Mouse (Mus musculus): ENCODE data around the gene Igsf21. TPM values are rescaled to one million over a fixed set of nuclear protein-coding genes. Genes with fewer than 3 reads are reported as not detected.

The Igsf21 gene
- polyA plus RNA-seq, 1 experiment = 0.40 TPM

GRCm38 (mm10) chr4:140052575-140052974 lies 194.0 kb downstream of the Igsf21 start:
- no peaks in the 10 kb centered on the region for H3K9me3 ChIP-seq (replicated peaks; ENCODE audit: control insufficient read depth, insufficient read depth, low read length, poor library complexity, severe bottlenecking)
- peaks cover 2% of the 10 kb centered on the region for H3K4me1 ChIP-seq (ENCODE audit: control insufficient read depth, insufficient read depth, low read length)
- no peaks in the 10 kb centered on the region for H3K36me3 ChIP-seq (ENCODE audit: control insufficient read depth, insufficient read depth, low read length, poor library complexity, severe bottlenecking)
- no peak overlapping the region for H3K9ac ChIP-seq (ENCODE audit: low read depth, poor library complexity, severe bottlenecking)
- no peak overlapping the region for H3K27ac ChIP-seq (ENCODE audit: insufficient read depth, low read length)
- H3K4me3 ChIP-seq (ENCODE audit: low read depth, low read length) = no peak overlapping the region
- TF ChIP-seq POLR2A (IDR thresholded peaks at IDR 0.05; ENCODE audit: insufficient read depth, low read length) (no peak), CTCF (IDR thresholded peaks at IDR 0.05; ENCODE audit: low read depth, low read length) (peak; percentile 92), EP300 (IDR thresholded peaks at IDR 0.05; ENCODE audit: insufficient read depth, low read depth, low read length) (no peak)
- no peaks in the 10 kb centered on the region for H3K27me3 ChIP-seq (ENCODE audit: control insufficient read depth, insufficient read depth, low read length, poor library complexity, severe bottlenecking)

- Histone ChIP-seq H3K9ac (ENCODE audit: low read depth, poor library complexity, severe bottlenecking) (no peak overlapping the region), H3K4me3 (ENCODE audit: low read depth, low read length) (no peak overlapping the region), H3K36me3 (ENCODE audit: control insufficient read depth, insufficient read depth, low read length, poor library complexity, severe bottlenecking) (no peaks in the 10 kb centered on the region), H3K27me3 (ENCODE audit: control insufficient read depth, insufficient read depth, low read length, poor library complexity, severe bottlenecking) (no peaks in the 10 kb centered on the region), H3K4me1 (ENCODE audit: control insufficient read depth, insufficient read depth, low read length) (peaks cover 2% of the 10 kb centered on the region), H3K27ac (ENCODE audit: insufficient read depth, low read length) (no peak overlapping the region), H3K9me3 (replicated peaks; ENCODE audit: control insufficient read depth, insufficient read depth, low read length, poor library complexity, severe bottlenecking) (no peaks in the 10 kb centered on the region)
- no peak for TF ChIP-seq EP300 (IDR thresholded peaks at IDR 0.05; ENCODE audit: insufficient read depth, low read depth, low read length)
- TF ChIP-seq CTCF (IDR thresholded peaks at IDR 0.05; ENCODE audit: low read depth, low read length) = no peak
- TF ChIP-seq POLR2A (IDR thresholded peaks at IDR 0.05; ENCODE audit: insufficient read depth, low read length) = no peak
Observed at GRCm38 (mm10) chr4:140047807-140048362, 198.7 kb downstream of the Igsf21 start.

- Histone ChIP-seq H3K4me1 (ENCODE audit: control insufficient read depth, insufficient read depth, low read length) (peaks cover 3% of the 10 kb centered on the region), H3K27me3 (ENCODE audit: control insufficient read depth, insufficient read depth, low read length, poor library complexity, severe bottlenecking) (no peaks in the 10 kb centered on the region), H3K9ac (ENCODE audit: low read depth, poor library complexity, severe bottlenecking) (peak overlapping the region; percentile 28; the same call in 1 of the 2 replicates), H3K4me3 (ENCODE audit: low read depth, low read length) (peak overlapping the region; percentile 53), H3K27ac (ENCODE audit: insufficient read depth, low read length) (peak overlapping the region; percentile 64), H3K9me3 (replicated peaks; ENCODE audit: control insufficient read depth, insufficient read depth, low read length, poor library complexity, severe bottlenecking) (no peaks in the 10 kb centered on the region), H3K36me3 (ENCODE audit: control insufficient read depth, insufficient read depth, low read length, poor library complexity, severe bottlenecking) (no peaks in the 10 kb centered on the region)
- peak; percentile 64; the same call in 1 of the 2 replicates for TF ChIP-seq EP300 (IDR thresholded peaks at IDR 0.05; ENCODE audit: insufficient read depth, low read depth, low read length)
- peak; percentile 55 for TF ChIP-seq POLR2A (IDR thresholded peaks at IDR 0.05; ENCODE audit: insufficient read depth, low read length)
- TF ChIP-seq CTCF (IDR thresholded peaks at IDR 0.05; ENCODE audit: low read depth, low read length) = no peak
Observed at GRCm38 (mm10) chr4:140043953-140044352, 202.6 kb downstream of the Igsf21 start.

GRCm38 (mm10) chr4:140038586-140039411 lies 207.8 kb downstream of the Igsf21 start:
- Histone ChIP-seq H3K36me3 (ENCODE audit: control insufficient read depth, insufficient read depth, low read length, poor library complexity, severe bottlenecking) (no peaks in the 10 kb centered on the region), H3K4me1 (ENCODE audit: control insufficient read depth, insufficient read depth, low read length) (peaks cover 6% of the 10 kb centered on the region), H3K4me3 (ENCODE audit: low read depth, low read length) (no peak overlapping the region), H3K9me3 (replicated peaks; ENCODE audit: control insufficient read depth, insufficient read depth, low read length, poor library complexity, severe bottlenecking) (no peaks in the 10 kb centered on the region), H3K27me3 (ENCODE audit: control insufficient read depth, insufficient read depth, low read length, poor library complexity, severe bottlenecking) (no peaks in the 10 kb centered on the region), H3K9ac (ENCODE audit: low read depth, poor library complexity, severe bottlenecking) (no peak overlapping the region), H3K27ac (ENCODE audit: insufficient read depth, low read length) (no peak overlapping the region)
- TF ChIP-seq EP300 (IDR thresholded peaks at IDR 0.05; ENCODE audit: insufficient read depth, low read depth, low read length) (peak; percentile 53; the same call in 1 of the 2 replicates), CTCF (IDR thresholded peaks at IDR 0.05; ENCODE audit: low read depth, low read length) (no peak)

- Histone ChIP-seq H3K9ac (ENCODE audit: low read depth, poor library complexity, severe bottlenecking) (0 out of 2 replicates have a peak overlapping the region, but pooled peaks have one; percentile 11), H3K27me3 (ENCODE audit: control insufficient read depth, insufficient read depth, low read length, poor library complexity, severe bottlenecking) (no peaks in the 10 kb centered on the region), H3K9me3 (replicated peaks; ENCODE audit: control insufficient read depth, insufficient read depth, low read length, poor library complexity, severe bottlenecking) (no peaks in the 10 kb centered on the region), H3K4me1 (ENCODE audit: control insufficient read depth, insufficient read depth, low read length) (peaks cover 6% of the 10 kb centered on the region), H3K4me3 (ENCODE audit: low read depth, low read length) (0 out of 2 replicates have a peak overlapping the region, but pooled peaks have one; percentile 2), H3K27ac (ENCODE audit: insufficient read depth, low read length) (no peak overlapping the region), H3K36me3 (ENCODE audit: control insufficient read depth, insufficient read depth, low read length, poor library complexity, severe bottlenecking) (no peaks in the 10 kb centered on the region)
- TF ChIP-seq POLR2A (IDR thresholded peaks at IDR 0.05; ENCODE audit: insufficient read depth, low read length) (no peak), CTCF (IDR thresholded peaks at IDR 0.05; ENCODE audit: low read depth, low read length) (no peak), EP300 (IDR thresholded peaks at IDR 0.05; ENCODE audit: insufficient read depth, low read depth, low read length) (no peak)
Observed at GRCm38 (mm10) chr4:140037784-140038387, 208.7 kb downstream of the Igsf21 start.

All from ES-Bruce4 (cell line).